Mouse (Mus musculus): ENCODE data around the gene Ctc1. TPM values are rescaled to one million over a fixed set of nuclear protein-coding genes. Genes with fewer than 3 reads are reported as not detected.

The Ctc1 gene
- total RNA-seq, 2 experiments from 2014 or later = 22.4 to 66.2 TPM

DNA sequence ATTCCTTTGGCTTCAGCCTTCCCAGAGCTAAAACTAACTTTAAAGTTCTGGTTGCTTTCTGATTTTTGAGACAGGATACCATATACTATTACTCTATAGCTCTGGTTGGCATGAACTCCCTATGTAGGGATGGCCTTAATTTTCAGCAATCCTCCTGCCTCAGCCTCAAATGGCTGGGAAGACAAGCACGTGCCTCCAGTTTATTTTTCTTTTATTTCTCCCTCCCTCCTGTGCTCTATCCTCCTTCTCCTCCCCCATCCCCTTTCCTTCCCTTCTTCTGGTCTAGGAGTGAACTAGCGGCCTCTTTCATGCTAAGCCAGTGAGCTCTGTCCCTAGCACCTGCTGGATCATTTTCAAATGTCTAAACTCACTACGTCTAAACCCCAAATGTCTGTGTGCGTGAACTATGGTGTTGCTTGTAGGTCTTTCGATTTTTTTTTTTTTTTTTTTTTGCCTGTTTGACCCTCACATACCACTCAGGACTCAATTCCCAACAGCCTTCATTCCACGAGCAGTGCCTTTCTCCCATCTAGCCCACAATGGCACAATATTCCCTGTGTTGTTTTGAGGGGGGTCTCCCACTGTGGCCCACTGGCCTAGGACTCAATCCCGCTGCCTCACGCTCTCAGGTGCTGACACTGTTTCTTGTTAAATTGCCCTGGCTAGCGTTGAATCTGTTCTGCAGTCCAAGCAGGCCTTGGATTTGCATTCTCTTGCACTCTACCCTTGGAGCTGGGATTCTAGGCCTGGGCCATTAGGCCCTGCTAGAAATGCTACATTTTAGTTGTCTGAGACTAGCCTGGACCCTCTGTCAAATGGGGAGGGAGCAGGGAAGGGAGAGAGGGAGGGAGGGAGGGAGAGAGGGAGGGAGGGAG, 48.8 kb downstream of the Ctc1 start:
- no peak for ATAC-seq (replicated peaks; ENCODE audit: poor library complexity, severe bottlenecking)

GRCm38 (mm10) chr11:69065394-69065925, 49.7 kb downstream of the Ctc1 start:
- ATAC-seq (replicated peaks; ENCODE audit: poor library complexity, severe bottlenecking) = no peak

DNA sequence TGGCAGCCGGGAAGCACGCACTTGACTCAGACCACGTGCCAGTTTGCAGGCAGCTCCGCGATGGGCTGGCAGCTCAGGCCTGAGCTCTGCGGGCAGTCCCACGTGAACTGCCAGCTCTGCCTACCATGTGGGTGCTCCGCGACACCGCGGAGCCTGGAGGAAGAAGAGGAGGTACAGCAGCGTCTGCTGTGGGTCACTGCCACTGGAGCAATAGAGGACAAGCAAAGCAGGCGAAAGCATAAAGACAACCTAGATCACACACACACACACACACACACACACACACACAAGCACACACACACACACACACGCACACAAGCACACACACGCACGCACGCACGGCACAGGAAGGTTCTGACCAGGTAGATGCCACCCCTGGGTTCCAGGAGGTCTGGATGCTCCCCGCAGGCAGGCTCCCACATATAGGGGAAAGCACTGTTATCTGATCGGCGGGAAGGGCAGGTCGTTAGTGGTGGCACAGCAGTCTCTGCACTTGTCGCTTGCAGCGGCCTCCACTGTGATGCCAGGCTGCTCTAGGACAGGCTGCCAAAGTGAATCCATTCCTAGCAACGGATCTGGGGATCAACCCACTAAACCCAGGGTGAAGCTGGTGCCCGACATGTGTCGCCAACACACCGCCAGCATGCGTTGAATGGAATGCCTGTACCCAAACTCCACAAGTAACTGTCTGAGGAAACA, 50.6 kb downstream of the Ctc1 start:
- ATAC-seq (replicated peaks; ENCODE audit: poor library complexity, severe bottlenecking) = peak; percentile 44

DNA sequence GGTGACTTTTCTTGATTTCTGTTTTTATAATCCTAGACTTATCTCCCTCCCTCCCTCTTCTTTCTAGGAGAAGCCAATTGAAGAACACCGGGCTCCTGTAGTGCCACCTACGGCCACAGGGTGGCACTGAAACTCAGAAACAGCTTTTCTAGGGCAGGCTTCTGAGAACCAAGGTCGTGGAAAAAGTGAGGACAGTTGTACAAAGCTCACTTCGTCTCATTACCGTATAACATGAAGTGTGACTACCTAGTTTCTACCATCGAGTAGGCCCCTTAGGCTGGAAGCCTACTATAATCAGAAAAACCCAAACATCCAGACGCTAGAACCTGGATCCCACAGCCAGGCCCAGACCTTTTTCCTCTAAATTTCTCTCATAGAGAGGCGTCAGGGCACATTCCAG, 51.2 kb downstream of the Ctc1 start:
- ATAC-seq (replicated peaks; ENCODE audit: poor library complexity, severe bottlenecking) = peak; percentile 35

DNA sequence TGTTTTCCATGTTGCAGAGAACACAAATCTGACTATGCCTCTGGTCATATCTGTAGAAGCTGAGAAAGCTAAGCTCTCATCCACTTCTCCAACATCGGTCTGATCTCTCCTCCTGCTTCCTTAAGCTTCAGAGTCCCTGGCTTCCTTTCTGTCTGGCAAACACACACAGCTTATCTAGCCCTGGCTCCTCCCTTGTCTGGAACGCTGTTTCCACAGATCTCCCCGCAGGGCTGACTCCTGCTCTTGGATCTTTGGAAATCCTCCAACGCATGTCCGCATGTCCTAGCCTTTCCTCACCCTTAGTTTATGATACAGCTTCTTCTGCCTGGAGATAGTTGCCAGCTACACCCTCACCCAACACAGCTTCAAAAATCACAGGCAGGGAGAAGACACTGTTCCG, 51.9 kb downstream of the Ctc1 start:
- no peak for ATAC-seq (replicated peaks; ENCODE audit: poor library complexity, severe bottlenecking)

DNA sequence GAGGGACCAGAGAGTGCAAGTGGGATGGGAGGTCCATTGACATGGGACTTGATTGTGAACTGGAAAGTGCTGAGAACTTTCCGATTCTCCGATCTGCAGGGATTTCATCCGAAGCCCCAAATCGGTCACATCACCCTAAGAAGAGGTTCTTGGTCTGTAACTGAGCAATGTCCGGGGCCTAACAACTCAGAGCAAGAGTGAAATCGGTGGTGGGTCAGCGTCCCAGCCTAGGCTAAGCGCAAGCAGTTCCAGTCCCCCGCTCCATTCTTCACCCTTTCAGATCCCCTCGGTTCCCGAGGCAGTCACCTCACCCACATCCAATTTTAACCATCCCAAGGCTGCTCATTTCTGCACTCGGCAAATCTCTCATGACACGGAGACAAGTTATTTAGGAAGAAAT, 54.4 kb downstream of the Ctc1 start:
- no peak for ATAC-seq (replicated peaks; ENCODE audit: poor library complexity, severe bottlenecking)

GRCm38 (mm10) chr11:69070590-69071222, 55.0 kb downstream of the Ctc1 start, which contains the start of gene Tmem107:
TSS of gene Tmem107 (plus strand) at chr11:69070806.
- peak; percentile 54 for ATAC-seq (replicated peaks; ENCODE audit: poor library complexity, severe bottlenecking)

GRCm38 (mm10) chr11:69071262-69071661, 55.6 kb downstream of the Ctc1 start:
- no peak for ATAC-seq (replicated peaks; ENCODE audit: poor library complexity, severe bottlenecking)

- no peak for ATAC-seq (replicated peaks; ENCODE audit: poor library complexity, severe bottlenecking)
Observed at GRCm38 (mm10) chr11:69072234-69072633, 56.5 kb downstream of the Ctc1 start.

- no peak for ATAC-seq (replicated peaks; ENCODE audit: poor library complexity, severe bottlenecking)
Observed at GRCm38 (mm10) chr11:69072666-69073064, 57.0 kb downstream of the Ctc1 start.

GRCm38 (mm10) chr11:69073065-69073888, 57.6 kb downstream of the Ctc1 start:
- ATAC-seq (replicated peaks; ENCODE audit: poor library complexity, severe bottlenecking) = peak; percentile 65

- peak; percentile 11; the same call in 1 of the 2 replicates for ATAC-seq (replicated peaks; ENCODE audit: poor library complexity, severe bottlenecking)
Observed at GRCm38 (mm10) chr11:69073951-69074775, 58.5 kb downstream of the Ctc1 start.

DNA sequence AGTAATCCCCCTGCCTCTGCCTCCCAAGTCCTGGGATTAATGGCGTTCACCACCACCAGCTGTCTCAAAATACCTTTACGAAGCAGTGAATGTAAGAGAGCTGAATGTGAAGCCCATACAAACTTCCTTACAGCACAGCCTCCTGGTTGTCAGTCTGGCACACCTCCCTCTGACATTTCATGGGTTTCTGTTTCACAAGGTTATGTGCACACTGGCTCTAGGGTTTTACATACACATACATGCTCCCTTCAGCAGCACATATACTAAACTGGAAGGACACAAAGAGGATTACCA, 59.0 kb downstream of the Ctc1 start:
- no peak for ATAC-seq (replicated peaks; ENCODE audit: poor library complexity, severe bottlenecking)

DNA sequence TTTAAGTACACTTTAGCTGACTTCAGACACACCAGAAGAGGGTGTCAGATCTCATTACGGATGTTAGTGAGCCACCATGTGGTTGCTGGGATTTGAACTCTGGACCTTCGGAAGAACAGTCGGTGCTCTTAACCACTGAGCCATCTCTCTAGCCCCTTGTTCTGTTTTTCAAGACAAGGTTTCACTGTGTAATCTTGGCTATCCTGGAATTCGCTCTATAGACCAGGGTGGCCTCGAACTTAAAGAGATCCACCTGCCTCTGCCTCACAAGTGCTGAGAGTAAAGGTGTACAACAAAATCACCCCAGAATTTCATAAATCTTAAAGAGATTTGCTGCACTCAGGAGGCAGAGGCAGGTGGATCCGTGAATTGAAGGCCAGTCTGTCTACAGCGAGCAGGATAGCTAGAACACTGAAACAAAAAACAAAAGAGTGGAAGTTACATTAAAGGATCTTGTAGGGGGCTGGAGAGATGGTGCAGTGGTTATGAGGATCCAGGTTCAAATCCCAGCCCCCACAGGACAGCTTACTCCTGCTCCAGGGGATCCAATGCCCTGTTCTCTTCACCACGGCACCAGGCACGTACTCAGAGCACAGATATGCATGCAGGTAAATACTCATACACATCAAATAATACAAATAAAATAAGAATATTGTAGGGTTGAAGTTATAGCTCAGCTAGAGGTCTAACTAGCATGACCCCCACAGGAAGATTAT, 60.2 kb downstream of the Ctc1 start:
- no peak for ATAC-seq (replicated peaks; ENCODE audit: poor library complexity, severe bottlenecking)

GRCm38 (mm10) chr11:69076572-69076971, 60.9 kb downstream of the Ctc1 start:
- no peak for ATAC-seq (replicated peaks; ENCODE audit: poor library complexity, severe bottlenecking)

- no peak for ATAC-seq (replicated peaks; ENCODE audit: poor library complexity, severe bottlenecking)
Observed at GRCm38 (mm10) chr11:69077316-69077715, 61.6 kb downstream of the Ctc1 start.

GRCm38 (mm10) chr11:69078041-69078440, 62.3 kb downstream of the Ctc1 start:
- no peak for ATAC-seq (replicated peaks; ENCODE audit: poor library complexity, severe bottlenecking)

DNA sequence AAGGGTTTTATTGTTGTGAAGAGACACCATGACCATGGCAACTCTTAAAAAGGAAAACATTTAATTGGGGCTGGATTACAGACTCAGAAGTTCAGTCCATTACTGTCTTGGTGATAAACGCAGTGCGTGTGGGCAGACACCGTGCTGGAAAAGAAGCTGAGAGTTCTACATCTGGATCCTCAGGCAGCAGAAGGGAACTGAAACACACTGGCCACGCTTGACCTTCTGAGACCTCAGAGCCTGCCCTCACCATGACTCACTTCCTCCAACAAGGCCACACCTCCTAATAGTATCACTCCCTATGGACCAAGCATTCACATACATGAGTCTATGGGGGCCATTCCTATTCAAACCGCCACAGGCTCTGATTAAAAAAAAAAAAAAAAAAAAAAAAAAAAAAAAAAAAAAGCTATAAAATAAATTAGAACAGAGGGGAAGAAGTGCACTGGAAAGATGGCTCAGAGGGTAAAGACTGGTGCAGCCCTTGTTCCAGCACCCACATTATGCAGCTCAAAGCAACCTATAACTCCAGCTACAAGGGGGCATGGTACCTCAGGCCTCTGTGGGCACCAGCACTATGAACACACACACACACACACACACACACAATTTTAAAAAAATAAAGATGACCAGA, 63.2 kb downstream of the Ctc1 start:
- peak; percentile 89 for ATAC-seq (replicated peaks; ENCODE audit: poor library complexity, severe bottlenecking)

Data from granulocyte monocyte progenitor cell, adult 5-6 weeks (primary cell).